Mouse (Mus musculus) lung, adult 2 months (tissue): ENCODE measurements around the gene Utrn. TPM values are rescaled to one million over a fixed set of nuclear protein-coding genes. Genes with fewer than 3 reads are reported as not detected.

Experiments used
- DNase-seq: peaks from one replicate; pipeline ENCODE4 v3.0.0; 2022
- H3K4me1 ChIP-seq: fragments of 200-500 bp; 2 replicates; pipeline ENCODE4 v1.6.1; 2011; ENCODE audit warnings: low read length; ENCODE audit not compliant: control insufficient read depth, insufficient read depth
- H3K4me3 ChIP-seq: fragments of 200-500 bp; replicated peaks from 2 replicates; pipeline ENCODE3; 2011; ENCODE audit warnings: low read depth, mild to moderate bottlenecking, control low read depth, low read length; ENCODE audit errors: extremely low read depth
- CTCF ChIP-seq: fragments of 200-500 bp; IDR thresholded peaks from 2 replicates; pipeline ENCODE4 v1.5.1; 2011; ENCODE audit warnings: mild to moderate bottlenecking, low read length, control low read depth; ENCODE audit not compliant: insufficient read depth
- POLR2A ChIP-seq: fragments of 200-500 bp; IDR thresholded peaks from 2 replicates; pipeline ENCODE4 v1.6.1; 2011; ENCODE audit warnings: low read depth, mild to moderate bottlenecking, control low read depth, low read length, borderline replicate concordance; ENCODE audit errors: extremely low read depth
- WGBS: fragments of 180-500 bp; shearing (Covaris S2); methylation state at CpG from one replicate; pipeline ENCODE4 v1.1.7; 2018; 5-methylcytosine and 5-hydroxymethylcytosine counted together
- polyA plus RNA-seq: library from polyadenylated mRNA; depleted of rRNA; stranded (reverse); fragments of >200 nt; gene quantifications from 2 replicates; pipeline ENCODE4 v1.2.3, GENCODE M21; 2012

The Utrn gene
- polyA plus RNA-seq, 1 experiment, result 59.1 TPM

- WGBS, result 72% methylated on average over 1 of the region's 1 CpGs
- Histone ChIP-seq H3K4me3 (no peak overlapping the region), H3K4me1 (peaks cover 9% of the 10 kb centered on the region)
- DNase-seq, result no peak
- no peak for TF ChIP-seq CTCF
- TF ChIP-seq POLR2A, result no peak
Observed at GRCm38 (mm10) chr10:12788529-12788928, 80.6 kb downstream of the Utrn start.

- Histone ChIP-seq H3K4me1 (peaks cover 9% of the 10 kb centered on the region), H3K4me3 (no peak overlapping the region)
- TF ChIP-seq CTCF (no peak), POLR2A (no peak)
- WGBS, result 47% methylated on average over 6 of the region's 6 CpGs
- DNase-seq, result no peak
Observed at GRCm38 (mm10) chr10:12787965-12788364, 81.2 kb downstream of the Utrn start.

GRCm38 (mm10) chr10:12785299-12785698, 83.9 kb downstream of the Utrn start:
- no peak for DNase-seq
- TF ChIP-seq POLR2A (no peak), CTCF (no peak)
- H3K4me3 ChIP-seq, result no peak overlapping the region
- WGBS, result 91% methylated on average over 5 of the region's 5 CpGs
- peaks cover 9% of the 10 kb centered on the region for H3K4me1 ChIP-seq

- 39% methylated on average over 4 of the region's 4 CpGs for WGBS
- H3K4me3 ChIP-seq, result no peak overlapping the region
- no peak for DNase-seq
- H3K4me1 ChIP-seq, result peaks cover 5% of the 10 kb centered on the region; the same call in 1 of the 2 replicates
- TF ChIP-seq POLR2A, result no peak
- no peak for TF ChIP-seq CTCF
Observed at GRCm38 (mm10) chr10:12781381-12781907, 87.7 kb downstream of the Utrn start.

GRCm38 (mm10) chr10:12773178-12773577, 96.0 kb downstream of the Utrn start:
- DNase-seq, result no peak
- 18% methylated on average over 6 of the region's 6 CpGs for WGBS
- Histone ChIP-seq H3K4me3 (no peak overlapping the region), H3K4me1 (no peaks in the 10 kb centered on the region; the same call in 1 of the 2 replicates)
- TF ChIP-seq CTCF (no peak), POLR2A (no peak)

- 82% methylated on average over 2 of the region's 2 CpGs for WGBS
Observed at GRCm38 (mm10) chr10:12771511-12771910, 97.7 kb downstream of the Utrn start.

GRCm38 (mm10) chr10:12762668-12763067, 106.5 kb downstream of the Utrn start:
- TF ChIP-seq CTCF, result no peak
- peaks cover 2% of the 10 kb centered on the region; the same call in 1 of the 2 replicates for H3K4me1 ChIP-seq
- no peak overlapping the region for H3K4me3 ChIP-seq
- WGBS, result 47% methylated on average over 3 of the region's 3 CpGs
- DNase-seq, result no peak

More at GRCm38 (mm10) chr10:12771511-12771910, 97.7 kb downstream of the Utrn start:
- no peak for TF ChIP-seq POLR2A
- TF ChIP-seq CTCF, result no peak
- Histone ChIP-seq H3K4me3 (no peak overlapping the region), H3K4me1 (no peaks in the 10 kb centered on the region; the same call in 1 of the 2 replicates)
- no peak for DNase-seq

GRCm38 (mm10) chr10:12758702-12758988, 110.5 kb downstream of the Utrn start:
- TF ChIP-seq CTCF (no peak), POLR2A (no peak)
- peaks cover 12% of the 10 kb centered on the region for H3K4me1 ChIP-seq
- 73% methylated on average over 6 of the region's 6 CpGs for WGBS
- no peak overlapping the region for H3K4me3 ChIP-seq
- no peak for DNase-seq

GRCm38 (mm10) chr10:12757943-12758701, 111.0 kb downstream of the Utrn start:
- 55% methylated on average over 5 of the region's 5 CpGs for WGBS
- no peak overlapping the region for H3K4me3 ChIP-seq
- no peak for TF ChIP-seq POLR2A
- TF ChIP-seq CTCF, result no peak
- DNase-seq, result no peak
- peaks cover 12% of the 10 kb centered on the region for H3K4me1 ChIP-seq

- no peak overlapping the region for H3K4me3 ChIP-seq
- DNase-seq, result no peak
- peaks cover 12% of the 10 kb centered on the region for H3K4me1 ChIP-seq
- TF ChIP-seq CTCF (no peak), POLR2A (no peak)
- 73% methylated on average over 4 of the region's 4 CpGs for WGBS
Observed at GRCm38 (mm10) chr10:12756692-12757091, 112.5 kb downstream of the Utrn start.
